Mouse (Mus musculus) spleen, adult 2 months (tissue): ENCODE measurements around the gene Snapc5. TPM values are rescaled to one million over a fixed set of nuclear protein-coding genes. Genes with fewer than 3 reads are reported as not detected.
"Not testable (repeated sequence)": the region's sequence is repeated elsewhere in the genome, so short reads cannot be mapped to it uniquely, and the experiment has no call there.

ENCODE experiments used
- DNase-seq, 2 experiments: peaks; one replicate each; pipeline versions ENCODE4 v3.0.0 to v3.0.0-alpha.2; 2012 to 2021; ENCODE audit warnings: low spot score in 2 of 2, low read depth in 1 of 2
- H3K27ac ChIP-seq: fragments of 200-500 bp; 2 replicates; pipeline ENCODE4 v1.5.1; 2012; ENCODE audit warnings: low read length, inconsistent platforms; ENCODE audit not compliant: insufficient read depth
- H3K27me3 ChIP-seq: fragments of 200-500 bp; 2 replicates; pipeline ENCODE4 v1.6.1; 2012; ENCODE audit warnings: mild to moderate bottlenecking, moderate library complexity, low read length, inconsistent platforms; ENCODE audit not compliant: control insufficient read depth, insufficient read depth
- H3K36me3 ChIP-seq: fragments of 200-500 bp; 2 replicates; pipeline ENCODE4 v1.6.1; 2012; ENCODE audit warnings: mild to moderate bottlenecking, low read length, inconsistent platforms; ENCODE audit not compliant: control insufficient read depth, insufficient read depth
- H3K4me1 ChIP-seq: fragments of 200-500 bp; 2 replicates; pipeline ENCODE4 v1.6.1; 2011; ENCODE audit warnings: inconsistent platforms; ENCODE audit not compliant: control insufficient read depth, insufficient read depth, insufficient read length
- H3K4me3 ChIP-seq: fragments of 200-500 bp; 2 replicates; pipeline ENCODE4 v1.5.1; 2011; ENCODE audit warnings: mild to moderate bottlenecking, inconsistent platforms; ENCODE audit not compliant: insufficient read depth, insufficient read length; ENCODE audit errors: extremely low read depth
- CTCF ChIP-seq: fragments of 200-500 bp; IDR thresholded peaks from 2 replicates; pipeline ENCODE4 v1.5.1; 2011; ENCODE audit warnings: mild to moderate bottlenecking, inconsistent platforms; ENCODE audit not compliant: insufficient read depth, insufficient read length, insufficient replicate concordance; ENCODE audit errors: extremely low read depth
- POLR2A ChIP-seq: fragments of 200-500 bp; IDR thresholded peaks from 2 replicates; pipeline ENCODE4 v1.6.1; 2011; ENCODE audit warnings: low read depth, low read length, inconsistent platforms
- WGBS: fragments of 180-500 bp; shearing (Covaris S2); methylation state at CpG from one replicate; pipeline ENCODE4 v1.1.7; 2018; 5-methylcytosine and 5-hydroxymethylcytosine counted together
- polyA plus RNA-seq: library from polyadenylated mRNA; depleted of rRNA; stranded (reverse); fragments of >200 nt; gene quantifications from 2 replicates; pipeline ENCODE4 v1.2.3, GENCODE M21; 2012; rRNA removed

The Snapc5 gene
- 4.0 and 5.4 TPM in 2 replicates for polyA plus RNA-seq

DNA sequence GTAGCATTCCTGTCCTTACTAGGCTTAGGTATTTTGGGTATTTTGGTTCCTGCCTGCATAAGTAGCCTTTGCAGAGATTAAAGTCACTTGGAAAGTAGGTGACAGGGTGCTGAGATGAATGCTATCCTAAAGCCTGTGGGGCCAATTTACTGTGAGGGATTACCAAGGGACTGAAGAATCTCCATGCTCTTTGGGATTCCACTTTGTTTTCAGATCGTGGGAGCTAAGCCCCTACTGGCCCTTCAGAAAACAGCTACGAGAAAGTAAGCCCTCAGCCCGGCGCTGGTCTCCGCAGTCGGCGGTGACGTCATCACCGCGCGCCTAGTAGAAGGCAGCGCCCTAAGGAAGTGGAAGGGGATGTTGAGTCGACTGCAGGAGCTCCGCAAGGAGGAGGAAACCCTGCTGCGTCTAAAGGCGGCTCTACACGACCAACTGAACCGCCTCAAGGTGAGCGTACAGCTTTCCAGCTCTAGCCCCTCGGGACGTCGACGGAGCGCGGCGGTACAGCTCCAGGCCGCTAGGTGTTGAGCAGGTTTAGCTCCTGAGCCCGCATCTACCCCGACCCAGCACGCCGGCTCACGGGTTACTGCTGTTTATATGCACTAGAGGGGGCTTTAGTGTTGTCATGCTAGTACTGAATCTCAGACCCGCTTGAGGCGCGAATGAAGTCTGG is at the start of gene Snapc5:
Snapc5 (plus strand) TSS at position 301 of the 673 bp plus-strand sequence.
- H3K27ac ChIP-seq = peak within 1 kb of the TSS; percentile 89
- WGBS = under 1% methylated on average over 35 of the region's 35 CpGs
- DNase-seq = peak; percentile 85 to 89
- TF ChIP-seq POLR2A = peak; percentile 74
- TF ChIP-seq CTCF = peak; percentile 23; the same call in 1 of the 2 replicates
- peak within 1 kb of the TSS; percentile 87 for H3K4me3 ChIP-seq
- H3K27me3 ChIP-seq = no peaks in the 10 kb centered on the region
- no peaks in the 10 kb centered on the region for H3K4me1 ChIP-seq
- H3K36me3 ChIP-seq = peaks cover 36% of the 10 kb centered on the region

DNA sequence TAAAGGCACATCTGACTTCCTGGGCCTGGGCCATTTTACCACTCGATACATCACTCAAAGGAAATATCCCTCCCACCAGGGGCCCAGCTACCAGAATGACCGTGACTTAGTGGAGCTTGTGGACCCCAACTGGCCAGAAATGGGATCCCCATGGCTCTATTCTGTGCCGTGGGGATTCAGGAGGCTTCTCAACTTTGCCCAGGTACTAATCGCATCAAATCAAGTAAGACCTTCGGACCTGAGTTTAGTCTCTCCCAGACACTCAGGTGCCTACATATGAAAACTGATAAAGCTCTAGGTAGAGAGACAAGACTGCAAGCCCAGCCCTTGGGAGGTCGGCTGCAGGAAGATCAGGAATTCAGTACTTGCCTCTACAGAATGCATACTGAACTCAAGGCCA is 47.5 kb upstream of the Snapc5 start:
- TF ChIP-seq POLR2A (no peak), CTCF (no peak)
- no peaks in the 10 kb centered on the region for H3K4me1 ChIP-seq
- DNase-seq = no peak
- H3K4me3 ChIP-seq = no peak overlapping the region
- H3K36me3 ChIP-seq = no peaks in the 10 kb centered on the region
- H3K27ac ChIP-seq = no peak overlapping the region
- 96% methylated on average over 6 of the region's 6 CpGs for WGBS
- no peaks in the 10 kb centered on the region for H3K27me3 ChIP-seq

DNA sequence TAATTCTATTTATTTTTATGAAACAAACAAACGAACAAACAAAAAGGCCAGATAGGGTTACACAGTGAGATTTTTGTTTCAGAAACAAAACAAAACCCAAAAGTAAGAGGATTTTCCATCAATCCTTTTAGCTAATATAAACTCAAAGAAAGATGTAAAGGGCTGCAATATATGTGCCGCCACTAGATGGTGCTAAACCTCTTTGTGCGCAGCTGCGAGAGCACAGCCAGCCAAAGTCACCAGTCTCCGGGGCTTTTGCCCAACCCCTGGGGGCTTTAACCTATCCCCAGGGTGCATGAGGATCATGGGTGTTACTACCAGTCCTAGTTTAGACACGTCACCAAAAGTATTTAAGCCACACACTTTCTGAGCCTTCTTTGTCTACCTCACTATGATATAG is 40.2 kb upstream of the Snapc5 start:
- not testable (repeated sequence) for H3K4me3 ChIP-seq, H3K36me3 ChIP-seq, H3K4me1 ChIP-seq, H3K27me3 ChIP-seq, H3K27ac ChIP-seq
- 6% methylated on average over 6 of the region's 6 CpGs for WGBS
- TF ChIP-seq CTCF = peak; percentile 31; the same call in 1 of the 2 replicates
- DNase-seq = peak; percentile 15 to 40

DNA sequence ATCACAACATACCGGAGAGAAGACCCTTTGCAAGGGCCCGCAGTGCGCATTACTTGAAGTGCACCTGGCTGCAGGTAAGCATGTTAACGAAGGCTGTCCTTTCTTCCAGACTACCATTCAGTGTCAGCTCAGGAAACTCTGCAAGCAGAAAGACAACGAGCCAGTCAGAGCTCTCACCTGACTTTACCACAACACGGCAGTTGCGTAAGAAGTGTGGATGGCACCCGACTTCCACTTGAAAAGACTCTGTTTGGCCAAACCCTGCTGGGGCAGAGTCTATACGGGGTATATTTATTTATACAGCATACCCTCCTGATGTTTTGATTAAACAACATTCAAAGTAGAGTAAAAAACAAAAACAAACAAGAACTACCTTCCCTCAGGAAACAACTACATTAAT is 39.2 kb upstream of the Snapc5 start:
- DNase-seq = no peak
- 77% methylated on average over 9 of the region's 9 CpGs for WGBS
- no peaks in the 10 kb centered on the region for H3K36me3 ChIP-seq
- TF ChIP-seq POLR2A (no peak), CTCF (no peak)
- no peak overlapping the region for H3K27ac ChIP-seq
- no peaks in the 10 kb centered on the region for H3K4me1 ChIP-seq
- H3K4me3 ChIP-seq = no peak overlapping the region
- no peaks in the 10 kb centered on the region for H3K27me3 ChIP-seq

DNA sequence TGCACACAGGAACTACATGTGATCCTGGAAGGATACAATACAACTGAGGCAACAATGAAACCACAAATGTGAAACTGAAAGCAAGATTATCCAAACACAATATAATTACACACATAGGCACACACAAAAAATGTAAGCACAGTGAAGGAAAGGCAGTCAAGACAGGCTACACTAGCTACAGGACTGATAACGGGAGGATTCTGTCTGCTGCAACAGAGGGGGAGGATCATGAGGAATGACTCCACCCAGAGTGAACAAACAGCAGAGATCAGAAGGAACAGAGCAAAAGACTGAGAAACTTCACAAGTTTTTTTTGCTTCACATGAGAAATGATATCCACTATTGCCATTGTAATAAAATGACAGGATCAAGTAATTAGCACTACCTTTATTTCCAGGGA is 22.4 kb upstream of the Snapc5 start:
- TF ChIP-seq CTCF = no peak
- TF ChIP-seq POLR2A = no peak
- no peak for DNase-seq

DNA sequence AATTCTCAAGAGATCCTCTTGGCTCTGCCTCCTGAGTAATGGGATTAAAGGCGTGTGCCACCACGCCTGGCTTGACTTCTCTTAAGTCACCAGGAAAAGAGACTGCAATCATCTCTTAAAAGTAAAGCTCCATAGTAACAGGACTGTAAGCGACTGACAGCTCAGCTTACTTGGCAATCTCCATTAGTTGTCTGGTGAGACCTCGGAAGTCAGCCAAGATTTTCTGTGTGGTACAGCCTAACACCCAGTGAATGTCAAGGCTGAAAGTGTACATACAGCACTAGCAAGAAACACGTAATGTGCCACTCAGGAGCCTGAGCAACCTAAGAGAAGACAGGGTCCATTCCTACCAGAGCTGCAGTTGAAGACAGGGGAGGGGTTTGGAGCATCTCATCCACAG is 18.6 kb upstream of the Snapc5 start:
- Histone ChIP-seq H3K27ac (no peak overlapping the region), H3K4me3 (no peak overlapping the region), H3K27me3 (no peaks in the 10 kb centered on the region), H3K36me3 (0 out of 2 replicates have a peak, but pooled peaks cover 1% of the 10 kb centered on the region), H3K4me1 (no peaks in the 10 kb centered on the region)
- WGBS = 95% methylated on average over 5 of the region's 5 CpGs
- no peak for DNase-seq
- TF ChIP-seq CTCF (no peak), POLR2A (no peak)

More for the DNA sequence above, 22.4 kb upstream of the Snapc5 start:
- H3K36me3 ChIP-seq = 0 out of 2 replicates have a peak, but pooled peaks cover 1% of the 10 kb centered on the region
- H3K27me3 ChIP-seq = no peaks in the 10 kb centered on the region
- H3K27ac ChIP-seq = no peak overlapping the region
- H3K4me3 ChIP-seq = no peak overlapping the region
- WGBS = 70% methylated on average over 1 of the region's 1 CpGs
- H3K4me1 ChIP-seq = no peaks in the 10 kb centered on the region

DNA sequence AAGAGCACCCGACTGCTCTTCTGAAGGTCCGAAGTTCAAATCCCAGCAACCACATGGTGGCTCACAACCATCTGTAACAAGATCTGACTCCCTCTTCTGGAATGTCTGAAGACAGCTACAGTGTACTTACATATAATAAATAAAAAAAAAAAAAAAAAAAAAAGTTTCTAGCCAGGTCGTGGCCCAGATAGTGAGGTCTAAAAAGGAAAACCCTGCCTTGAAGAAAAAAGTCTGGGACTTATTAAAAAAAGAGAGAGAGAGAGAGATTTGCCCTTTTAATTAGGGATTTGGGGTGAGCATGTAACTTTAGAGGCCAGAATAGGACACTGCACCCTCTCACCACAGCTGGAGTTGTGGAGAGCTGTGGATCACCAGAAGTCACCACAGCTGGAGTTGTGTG is 9.1 kb upstream of the Snapc5 start:
- not testable (repeated sequence) for DNase-seq, H3K4me1 ChIP-seq

More for the DNA sequence above, 9.1 kb upstream of the Snapc5 start:
- not testable (repeated sequence) for H3K27me3 ChIP-seq, H3K4me3 ChIP-seq, H3K36me3 ChIP-seq, H3K27ac ChIP-seq
- WGBS = 95% methylated on average over 3 of the region's 3 CpGs
